Mouse (Mus musculus) erythroblast, embryonic 14.5 days (primary cell): Measurements from ENCODE around the gene Wfdc2.

Experiments
- GATA1 ChIP-seq: IDR thresholded peaks from 2 replicates; pipeline ENCODE4 v1.6.1; 2012; ENCODE audit warnings: low read length, inconsistent platforms, mixed read lengths
- TAL1 ChIP-seq: IDR thresholded peaks from 3 replicates; pipeline ENCODE4 v1.6.1; 2012; ENCODE audit warnings: low read length, inconsistent platforms, mixed read lengths

GRCm38 (mm10) chr2:164550895-164551269, 11.3 kb upstream of the Wfdc2 start:
- TF ChIP-seq GATA1 (no peak), TAL1 (no peak)
